Comparison of ENCODE assay signal across 9 mouse cellular contexts in genomic region chr12:76372881-76373818, GRCm38 (mm10). TPM values are rescaled to one million over a fixed set of nuclear protein-coding genes. Genes with fewer than 3 reads are reported as not detected.
A peak's percentile ranks its signal among the peaks of the same experiment; 100 is the strongest.
DNase-seq lines count a peak whose midpoint lies in the region; ATAC-seq and TF ChIP-seq lines count a peak whose summit lies in the region.
"Had no signal": no experiment of that assay in that cellular context is flagged by ENCODE, and none has a peak within 500 bp of the region (broad histone marks: within the 10 kb centered on the region; RNA-seq: fewer than 3 reads in every experiment).

No protein-coding gene starts in this region.

- no peaks in the 10 kb centered on the region for H3K9me3 ChIP-seq in hindbrain, embryonic 10.5 days
- H3K9me3 ChIP-seq in hindbrain, embryonic 16.5 days (ENCODE audit: control insufficient read depth, low read length): no peaks in the 10 kb centered on the region
- peaks cover 3% of the 10 kb centered on the region for H3K9me3 ChIP-seq in CH12.LX (replicated peaks; ENCODE audit: low read length)
- H3K9me3 ChIP-seq in neural tube, embryonic 13.5 days: no peaks in the 10 kb centered on the region

- peak; percentile 6 to 57; a peak in 3 of 4 replicates for TF ChIP-seq CTCF in CH12.LX (conservative IDR thresholded peaks at IDR 0.05 in 1 of 2, IDR thresholded peaks at IDR 0.05 in 1 of 2; ENCODE audit: low read depth in 2 of 2, low read length in 2 of 2)
- TF ChIP-seq CTCF in brain, embryonic 14.5 days (IDR thresholded peaks at IDR 0.05; ENCODE audit: borderline replicate concordance, extremely low read depth, insufficient read depth, insufficient read length): peak; percentile 32; the same call in 1 of the 2 replicates

- H3K79me2 ChIP-seq in CH12.LX (replicated peaks; ENCODE audit: control insufficient read depth, extremely low read depth, insufficient read depth, poor library complexity, severe bottlenecking): peaks cover 68% of the 10 kb centered on the region

- no peak; the same call in 1 of the 2 replicates for TF ChIP-seq EP300 in CH12.LX (IDR thresholded peaks at IDR 0.05; ENCODE audit: low read length)

- H3K27ac ChIP-seq in hindbrain, embryonic 10.5 days: no peak overlapping the region
- H3K27ac ChIP-seq in hindbrain, embryonic 16.5 days (ENCODE audit: low read depth, low read length): no peak overlapping the region
- H3K27ac ChIP-seq in CH12.LX (ENCODE audit: insufficient read depth, low read depth): peak overlapping the region; percentile 67
- no peak overlapping the region for H3K27ac ChIP-seq in neural tube, embryonic 13.5 days (replicated peaks)

- in situ Hi-C loops in CH12.LX (cut with MboI; ENCODE audit: low pct_ligation_motif_present, low pct_unique_long_range_greater_than_20kb, low sequenced_read_pairs): loop anchor here (5.0 kb wide), 2 partner anchors 34 to 94 kb away; no protein-coding TSS in a partner anchor

- no peak overlapping the region for H3K4me2 ChIP-seq in hindbrain, embryonic 16.5 days (ENCODE audit: low read length)
- peak overlapping the region; percentile 84 for H3K4me2 ChIP-seq in CH12.LX (ENCODE audit: insufficient read depth, low read depth, poor library complexity, severe bottlenecking)
- no peak overlapping the region; the same call in 1 of the 2 replicates for H3K4me2 ChIP-seq in neural tube, embryonic 13.5 days

- H3K4me1 ChIP-seq in hindbrain, embryonic 10.5 days (replicated peaks): peaks cover 58% of the 10 kb centered on the region
- H3K4me1 ChIP-seq in hindbrain, embryonic 16.5 days (ENCODE audit: control insufficient read depth, insufficient read depth, low read depth, low read length): peaks cover 14% of the 10 kb centered on the region
- H3K4me1 ChIP-seq in CH12.LX (ENCODE audit: control insufficient read depth in 1 of 2, insufficient read depth in 2 of 2): peaks cover 2 to 46% of the 10 kb centered on the region in 2 experiments; a peak in 3 of 4 replicates
- H3K4me1 ChIP-seq in neural tube, embryonic 13.5 days (replicated peaks): peaks cover 31% of the 10 kb centered on the region

- TF ChIP-seq POLR2A in CH12.LX (IDR thresholded peaks at IDR 0.05; ENCODE audit: low read depth, low read length): peak; percentile 36
- TF ChIP-seq POLR2A in brain, embryonic 14.5 days (IDR thresholded peaks at IDR 0.05; ENCODE audit: borderline replicate concordance, extremely low read depth, insufficient read depth, insufficient read length, poor library complexity, severe bottlenecking): no peak

- no peak; the same call in 1 of the 2 replicates for TF ChIP-seq RAD21 in CH12.LX (IDR thresholded peaks at IDR 0.05; ENCODE audit: low read depth, low read length)

- WGBS in hindbrain, embryonic 10.5 days: 73% methylated on average over 6 of the region's 7 CpGs
- WGBS in hindbrain, embryonic 16.5 days: 82% methylated on average over 5 of the region's 7 CpGs
- WGBS in neural tube, embryonic 13.5 days: 75% methylated on average over 5 of the region's 7 CpGs

- no peak overlapping the region for H3K9ac ChIP-seq in hindbrain, embryonic 16.5 days (ENCODE audit: low read depth, low read length)
- H3K9ac ChIP-seq in CH12.LX (ENCODE audit: insufficient read depth, low read depth): peak overlapping the region; percentile 96
- H3K9ac ChIP-seq in neural tube, embryonic 13.5 days: 0 out of 2 replicates have a peak overlapping the region, but pooled peaks have one; percentile 8
- H3K9ac ChIP-seq: forebrain, postnatal 0 days had no signal

- H3K36me3 ChIP-seq in hindbrain, embryonic 10.5 days: no peaks in the 10 kb centered on the region
- no peaks in the 10 kb centered on the region for H3K36me3 ChIP-seq in hindbrain, embryonic 16.5 days (ENCODE audit: control insufficient read depth, insufficient read depth, low read length)
- H3K36me3 ChIP-seq in CH12.LX (replicated peaks in 1 of 2; ENCODE audit: control insufficient read depth in 1 of 2, insufficient read depth in 1 of 2, low read length in 1 of 2): peaks cover 0 to 7% of the 10 kb centered on the region in 2 experiments
- H3K36me3 ChIP-seq in neural tube, embryonic 13.5 days: no peaks in the 10 kb centered on the region

- dilution Hi-C loops in CH12.LX (cut with MboI; ENCODE audit: extremely low pct_ligation_motif_present, extremely low pct_unique_long_range_greater_than_20kb, low sequenced_read_pairs): no loop called here

- DNase-seq in hindbrain, embryonic 10.5 days (ENCODE audit: low spot score): no peak
- DNase-seq in CH12.LX (ENCODE audit: extremely low read depth): peak; percentile 68
- no peak for DNase-seq in brain, embryonic 14.5 days (ENCODE audit: low read depth)
- DNase-seq in testis, postnatal 10 days (ENCODE audit: low spot score): no peak
- DNase-seq in kidney, postnatal 25 days: no peak
- DNase-seq in Muller cell, postnatal 12 days (ENCODE audit: inconsistent ontology term): no peak
- DNase-seq: forebrain, postnatal 0 days had no signal

- no peaks in the 10 kb centered on the region for H3K27me3 ChIP-seq in hindbrain, embryonic 10.5 days (ENCODE audit: insufficient read depth, poor library complexity, severe bottlenecking)
- H3K27me3 ChIP-seq in hindbrain, embryonic 16.5 days (replicated peaks; ENCODE audit: control insufficient read depth, insufficient read depth, low read length): no peaks in the 10 kb centered on the region
- no peaks in the 10 kb centered on the region for H3K27me3 ChIP-seq in CH12.LX (replicated peaks)
- no peaks in the 10 kb centered on the region for H3K27me3 ChIP-seq in neural tube, embryonic 13.5 days

- peak overlapping the region; percentile 93; the same call in 1 of the 2 replicates for H3K4me3 ChIP-seq in hindbrain, embryonic 10.5 days
- no peak overlapping the region for H3K4me3 ChIP-seq in hindbrain, embryonic 16.5 days (ENCODE audit: low read length)
- H3K4me3 ChIP-seq in CH12.LX (replicated peaks in 1 of 3; ENCODE audit: low read depth in 2 of 3, low read length in 2 of 3, poor library complexity in 1 of 3): peak overlapping the region; percentile 75 to 99 (median 77)
- H3K4me3 ChIP-seq in neural tube, embryonic 13.5 days: no peak overlapping the region

- no peak for ATAC-seq in hindbrain, embryonic 16.5 days
- ATAC-seq in neural tube, embryonic 13.5 days (ENCODE audit: low read depth): no peak
- ATAC-seq: forebrain, postnatal 0 days had no signal

TF ChIP-seq in CH12.LX, 34 proteins besides CTCF, POLR2A, EP300 and RAD21 (continues in another document):
- no peak for TF ChIP-seq IRF4 (IDR thresholded peaks at IDR 0.05; ENCODE audit: low read depth, low read length)
- TF ChIP-seq E2F4 (IDR thresholded peaks at IDR 0.05; ENCODE audit: insufficient replicate concordance, low read depth, low read length): no peak
- TF ChIP-seq USF2 (conservative IDR thresholded peaks at IDR 0.05; ENCODE audit: low read depth, low read length): no peak
- TF ChIP-seq MEF2A (IDR thresholded peaks at IDR 0.05; ENCODE audit: borderline replicate concordance, low read depth, low read length): no peak
- no peak for TF ChIP-seq JUN (IDR thresholded peaks at IDR 0.05; ENCODE audit: insufficient read depth, low read depth, low read length)
- peak; percentile 82 for TF ChIP-seq ZNF384 (IDR thresholded peaks at IDR 0.05; ENCODE audit: low read depth, low read length)

RNA-seq across cellular contexts. Expression of gene Zbtb1, which starts 3.1 kb away (rescaled TPM):
- polyA plus RNA-seq in hindbrain, embryonic 10.5 days (2016; fragmentation: Nextera tagmentation; extraction: Ambion mirVana): 5.6 and 7.9 TPM in 2 replicates
- 3.2 and 3.5 TPM in 2 replicates for polyA plus RNA-seq in hindbrain, embryonic 16.5 days (2015; fragmentation: Nextera tagmentation; extraction: Ambion mirVana)
- total RNA-seq in CH12.LX (2012; rRNA removed) (6.4 and 7.5 TPM in 2 replicates), CH12.LX (2014; rRNA removed) (22.0 and 24.9 TPM in 2 replicates)
- 16.0 and 17.1 TPM in 2 replicates for polyA plus RNA-seq in CH12.LX (2012; ENCODE audit: insufficient read length, low read depth)
- 3.1 and 3.4 TPM in 2 replicates for polyA plus RNA-seq in brain, embryonic 14.5 days (2012; rRNA removed)
- 4.7 and 5.1 TPM in 2 replicates for polyA plus RNA-seq in neural tube, embryonic 13.5 days (2015; fragmentation: Nextera tagmentation; extraction: Ambion mirVana)

RNA-seq across cellular contexts. Expression of gene Zbtb25, which starts 3.7 kb away (rescaled TPM):
- 16.5 and 17.9 TPM in 2 replicates for polyA plus RNA-seq in hindbrain, embryonic 10.5 days (2016; fragmentation: Nextera tagmentation; extraction: Ambion mirVana)
- 12.6 and 13.3 TPM in 2 replicates for polyA plus RNA-seq in hindbrain, embryonic 16.5 days (2015; fragmentation: Nextera tagmentation; extraction: Ambion mirVana)
- 7.3 TPM in 2 replicates for total RNA-seq in CH12.LX (2012; rRNA removed)
- total RNA-seq in CH12.LX (2014; rRNA removed): 6.6 and 7.2 TPM in 2 replicates
- 8.5 and 18.7 TPM in 2 replicates for polyA plus RNA-seq in CH12.LX (2012; ENCODE audit: insufficient read length, low read depth)
- polyA plus RNA-seq in brain, embryonic 14.5 days (2012; rRNA removed): 22.3 and 24.8 TPM in 2 replicates
- polyA plus RNA-seq in neural tube, embryonic 13.5 days (2015; fragmentation: Nextera tagmentation; extraction: Ambion mirVana): 15.6 and 18.2 TPM in 2 replicates

RNA-seq across cellular contexts. Expression of gene Hspa2, which starts 30.8 kb away (rescaled TPM):
- polyA plus RNA-seq in hindbrain, embryonic 10.5 days (2016; fragmentation: Nextera tagmentation; extraction: Ambion mirVana): 9.5 and 9.8 TPM in 2 replicates
- polyA plus RNA-seq in hindbrain, embryonic 16.5 days (2015; fragmentation: Nextera tagmentation; extraction: Ambion mirVana): 9.5 and 10.2 TPM in 2 replicates
- total RNA-seq in CH12.LX (2012; rRNA removed) (4.7 and 5.3 TPM in 2 replicates), CH12.LX (2014; rRNA removed) (3.4 and 3.6 TPM in 2 replicates)
- polyA plus RNA-seq in CH12.LX (2012; ENCODE audit: insufficient read length, low read depth): 3.4 and 3.8 TPM in 2 replicates
- 3.9 and 5.4 TPM in 2 replicates for polyA plus RNA-seq in brain, embryonic 14.5 days (2012; rRNA removed)
- 4.6 and 6.1 TPM in 2 replicates for polyA plus RNA-seq in neural tube, embryonic 13.5 days (2015; fragmentation: Nextera tagmentation; extraction: Ambion mirVana)

RNA-seq across cellular contexts. Expression of gene Ppp1r36, which starts 44.2 kb away (rescaled TPM):
- 1.1 and 1.5 TPM in 2 replicates for polyA plus RNA-seq in hindbrain, embryonic 10.5 days (2016; fragmentation: Nextera tagmentation; extraction: Ambion mirVana)
- polyA plus RNA-seq in hindbrain, embryonic 16.5 days (2015; fragmentation: Nextera tagmentation; extraction: Ambion mirVana): 1.3 and 2.1 TPM in 2 replicates
- total RNA-seq in CH12.LX (2012; rRNA removed) (not detected in 2 replicates), CH12.LX (2014; rRNA removed) (not detected in 2 replicates)
- polyA plus RNA-seq in CH12.LX (2012; ENCODE audit: insufficient read length, low read depth): not detected in 2 replicates
- polyA plus RNA-seq in brain, embryonic 14.5 days (2012; rRNA removed): 0.44 and 1.2 TPM in 2 replicates
- polyA plus RNA-seq in neural tube, embryonic 13.5 days (2015; fragmentation: Nextera tagmentation; extraction: Ambion mirVana): 0.17 and 1.2 TPM in 2 replicates

RNA-seq across cellular contexts. Expression of gene Akap5, which starts 48.5 kb away (rescaled TPM):
- polyA plus RNA-seq in hindbrain, embryonic 10.5 days (2016; fragmentation: Nextera tagmentation; extraction: Ambion mirVana): 3.7 and 4.0 TPM in 2 replicates
- polyA plus RNA-seq in hindbrain, embryonic 16.5 days (2015; fragmentation: Nextera tagmentation; extraction: Ambion mirVana): 12.3 and 13.8 TPM in 2 replicates
- total RNA-seq in CH12.LX (2012; rRNA removed) (0.38 and 0.67 TPM in 2 replicates), CH12.LX (2014; rRNA removed) (0.27 and 0.32 TPM in 2 replicates)
- polyA plus RNA-seq in CH12.LX (2012; ENCODE audit: insufficient read length, low read depth): 0.76 and 0.89 TPM in 2 replicates
- 4.2 and 8.5 TPM in 2 replicates for polyA plus RNA-seq in brain, embryonic 14.5 days (2012; rRNA removed)
- 7.4 and 7.6 TPM in 2 replicates for polyA plus RNA-seq in neural tube, embryonic 13.5 days (2015; fragmentation: Nextera tagmentation; extraction: Ambion mirVana)

Comparison
In these comparisons a context has a peak if more than half of its experiments do, and no peak if none do; other contexts are left out.
1. H3K4me3 ChIP-seq: peak in hindbrain, embryonic 10.5 days (single experiment) and CH12.LX (3 of 3); none in hindbrain, embryonic 16.5 days (single experiment) and neural tube, embryonic 13.5 days (single experiment).